Mouse (Mus musculus) gastrocnemius, postnatal 4 days (tissue): ENCODE measurements around the gene Ksr1. TPM values are rescaled to one million over a fixed set of nuclear protein-coding genes. Genes with fewer than 3 reads are reported as not detected.
A peak's percentile ranks its signal among the peaks of the same experiment; 100 is the strongest.

Experiments used
- DNase-seq, 2 experiments: peaks; one replicate each; pipeline ENCODE4 v3.0.0; 2021 to 2022; ENCODE audit warnings: low spot score in 2 of 2, mixed read lengths in 2 of 2
- total RNA-seq, 2 experiments: library from RNA; stranded (reverse); gene quantifications; 2 replicates each; pipeline ENCODE4 v1.2.3; 2021

Ksr1 gene
- total RNA-seq, 2 experiments from 2014 or later: 120 to 144 TPM

DNA sequence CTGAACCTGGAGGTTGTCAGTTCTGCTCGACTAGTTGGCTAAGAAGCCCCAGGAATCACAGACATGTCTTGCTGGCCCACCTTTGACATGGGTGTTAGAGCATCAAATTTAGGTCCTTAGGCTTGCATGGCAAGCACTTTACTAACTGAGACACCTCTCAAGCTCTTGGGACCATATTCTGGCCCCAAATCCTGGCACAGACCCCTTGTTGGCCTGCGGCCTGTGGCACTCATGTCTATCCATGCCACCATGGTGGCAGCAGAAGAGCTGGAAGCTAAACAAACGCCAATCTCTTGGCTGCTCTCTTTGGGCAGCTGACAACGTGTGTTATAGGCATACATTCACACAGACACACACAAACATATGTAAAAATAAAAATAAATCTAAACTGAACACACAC is 2.6 kb upstream of the Ksr1 start:
- DNase-seq: no peak

DNA sequence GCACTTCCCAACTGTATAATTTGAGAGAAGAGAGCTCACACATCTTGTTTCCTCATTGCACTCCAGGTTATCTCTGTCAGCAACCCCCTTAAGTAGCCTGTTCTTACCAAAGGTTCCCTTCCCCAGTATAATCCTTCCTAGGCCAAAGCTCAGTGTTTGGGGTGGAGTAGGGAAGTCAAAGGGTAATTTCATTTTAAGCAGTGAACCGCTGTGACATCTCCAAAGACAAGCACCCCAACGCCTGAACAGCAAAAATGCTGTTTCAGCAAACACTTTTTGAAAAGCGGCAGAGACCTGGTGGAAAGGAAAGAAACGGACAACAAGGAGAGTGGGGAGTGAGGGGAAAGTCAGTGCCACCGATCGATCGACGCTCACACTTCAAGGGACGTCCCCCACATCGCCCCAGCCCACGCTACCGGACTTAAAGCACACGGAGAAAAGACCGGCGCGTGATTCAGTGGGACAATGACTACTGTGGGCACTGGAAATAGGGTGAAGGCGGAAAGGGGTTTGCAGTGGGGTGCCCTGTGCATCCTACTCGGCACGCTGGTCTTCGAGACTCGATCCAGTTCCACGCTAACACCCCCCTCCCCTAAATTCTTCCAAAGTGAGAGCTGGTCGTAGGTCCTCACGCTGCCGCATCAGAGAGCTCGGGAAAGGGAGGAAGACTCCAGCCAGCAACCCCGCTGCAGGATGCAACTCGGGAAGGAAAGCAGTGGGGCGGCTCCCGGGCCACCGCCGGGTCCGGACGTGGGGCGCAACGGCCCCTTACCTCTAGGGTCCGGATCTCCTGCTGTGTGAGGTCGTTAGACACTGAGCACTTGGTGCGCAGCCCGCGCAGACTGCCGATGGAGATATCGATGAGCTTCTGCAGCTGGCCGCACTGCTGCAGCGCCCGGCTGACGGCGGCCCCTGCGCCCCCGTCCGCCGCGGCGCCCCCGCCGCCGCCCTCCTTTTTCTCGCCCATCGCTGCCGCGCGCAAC is 633 bp downstream of the Ksr1 start:
- DNase-seq: peak; percentile 24 to 52

DNA sequence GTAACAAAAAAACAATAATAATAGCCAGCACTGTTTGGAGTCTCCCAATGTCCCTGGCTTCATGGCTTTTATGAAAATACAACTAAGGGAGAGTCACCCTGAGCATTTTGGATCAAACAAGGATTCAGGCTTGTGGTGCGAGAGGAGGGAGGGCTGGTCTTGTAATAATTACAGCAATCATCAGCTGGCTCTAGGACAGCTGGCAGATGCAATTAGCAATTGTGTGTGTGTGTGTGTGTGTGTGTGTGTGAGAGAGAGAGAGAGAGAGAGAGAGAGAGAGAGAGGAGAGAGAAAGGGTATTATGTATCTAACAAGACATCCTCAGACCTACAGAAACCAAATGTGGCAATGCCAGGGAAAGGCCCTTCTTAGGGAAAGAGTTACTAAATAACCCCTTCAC is 1.5 kb downstream of the Ksr1 start:
- no peak for DNase-seq

DNA sequence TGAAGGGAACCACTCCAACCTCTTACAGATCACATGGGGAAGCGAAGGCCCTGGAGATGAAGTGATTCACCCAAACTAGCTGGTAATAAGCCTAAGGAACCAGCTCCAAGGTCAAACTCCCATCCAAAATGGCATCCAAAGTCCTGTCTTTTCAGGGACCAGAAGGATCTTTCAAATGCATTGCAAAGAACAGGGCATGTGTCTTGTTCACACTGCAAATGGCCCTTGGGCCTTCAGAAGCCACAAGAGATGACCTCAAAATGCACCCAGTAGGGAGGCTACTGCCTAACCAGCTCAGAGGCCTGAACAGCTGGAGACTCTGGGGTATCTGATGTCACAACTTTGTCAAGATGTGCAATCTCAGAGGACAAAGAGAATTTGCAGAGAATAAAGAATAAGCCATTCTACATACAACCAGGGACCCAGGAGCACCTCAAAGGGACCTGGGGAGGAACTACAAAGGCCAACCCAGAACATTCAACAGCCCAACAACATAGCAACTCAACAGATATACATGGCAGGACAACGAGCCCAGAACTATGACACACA is 2.1 kb downstream of the Ksr1 start:
- DNase-seq: no peak

GRCm38 (mm10) chr11:79143322-79143721 is 2.9 kb downstream of the Ksr1 start:
- no peak for DNase-seq

GRCm38 (mm10) chr11:79142381-79142780 is 3.8 kb downstream of the Ksr1 start:
- DNase-seq: no peak

GRCm38 (mm10) chr11:79141235-79142109 is 4.7 kb downstream of the Ksr1 start:
- DNase-seq: no peak

DNA sequence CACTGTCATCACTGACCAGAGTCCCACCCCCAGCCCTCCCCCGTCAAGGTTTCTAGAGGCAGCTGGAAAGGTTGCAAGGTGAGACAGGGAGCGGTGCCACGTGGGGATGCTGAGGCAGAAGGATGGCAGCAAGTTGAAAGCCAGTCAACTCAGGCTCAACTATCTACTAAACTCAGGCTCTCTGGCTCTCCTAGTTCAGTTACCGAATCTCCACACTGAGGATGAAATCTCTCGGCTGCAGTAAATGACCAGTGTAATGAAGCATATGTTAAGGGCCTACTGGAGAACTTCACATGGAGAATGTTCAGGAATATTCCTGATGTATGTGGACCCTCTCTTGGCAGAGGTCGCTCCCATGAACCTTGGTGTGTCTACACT is 5.7 kb downstream of the Ksr1 start:
- no peak for DNase-seq

GRCm38 (mm10) chr11:79139878-79140510 is 6.2 kb downstream of the Ksr1 start:
- DNase-seq: no peak

DNA sequence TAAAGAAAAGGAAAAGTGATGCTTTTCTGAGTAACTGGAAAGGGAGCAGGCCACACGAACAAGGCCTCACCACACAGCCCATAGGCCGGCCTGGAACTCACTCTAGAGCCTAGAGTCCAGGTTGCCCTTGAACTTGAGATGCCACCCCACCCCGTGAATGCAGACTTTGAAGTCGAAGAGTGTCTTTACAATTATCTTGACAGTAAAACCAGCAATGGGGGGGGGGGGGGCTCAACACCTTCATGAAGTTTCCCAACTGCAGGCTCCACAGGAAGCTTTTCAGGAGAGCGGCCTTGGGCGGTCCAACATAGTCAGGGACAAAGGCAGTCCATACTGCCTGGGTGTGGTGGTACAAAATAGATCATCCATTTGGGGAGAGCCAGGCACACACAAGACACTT is 7.6 kb downstream of the Ksr1 start:
- no peak for DNase-seq

DNA sequence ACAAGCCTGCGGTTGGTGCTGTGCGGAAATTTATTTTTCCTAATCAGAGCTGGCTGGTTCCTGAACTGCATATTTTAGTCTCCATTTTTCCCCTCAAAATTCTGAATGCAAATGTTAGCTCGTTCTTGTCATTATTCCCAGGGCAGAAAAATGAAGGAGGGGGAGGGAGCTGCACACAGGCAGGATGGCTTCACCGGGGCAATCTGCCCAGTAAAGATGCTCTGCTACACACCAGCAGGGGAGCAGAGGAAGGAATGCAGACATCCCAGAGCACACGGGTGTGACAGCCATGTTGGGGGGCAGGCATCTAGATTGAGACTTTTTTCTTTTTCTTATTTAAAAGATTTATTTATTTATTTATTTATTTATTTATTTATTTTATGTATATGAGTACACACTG is 9.0 kb downstream of the Ksr1 start:
- DNase-seq: no peak

DNA sequence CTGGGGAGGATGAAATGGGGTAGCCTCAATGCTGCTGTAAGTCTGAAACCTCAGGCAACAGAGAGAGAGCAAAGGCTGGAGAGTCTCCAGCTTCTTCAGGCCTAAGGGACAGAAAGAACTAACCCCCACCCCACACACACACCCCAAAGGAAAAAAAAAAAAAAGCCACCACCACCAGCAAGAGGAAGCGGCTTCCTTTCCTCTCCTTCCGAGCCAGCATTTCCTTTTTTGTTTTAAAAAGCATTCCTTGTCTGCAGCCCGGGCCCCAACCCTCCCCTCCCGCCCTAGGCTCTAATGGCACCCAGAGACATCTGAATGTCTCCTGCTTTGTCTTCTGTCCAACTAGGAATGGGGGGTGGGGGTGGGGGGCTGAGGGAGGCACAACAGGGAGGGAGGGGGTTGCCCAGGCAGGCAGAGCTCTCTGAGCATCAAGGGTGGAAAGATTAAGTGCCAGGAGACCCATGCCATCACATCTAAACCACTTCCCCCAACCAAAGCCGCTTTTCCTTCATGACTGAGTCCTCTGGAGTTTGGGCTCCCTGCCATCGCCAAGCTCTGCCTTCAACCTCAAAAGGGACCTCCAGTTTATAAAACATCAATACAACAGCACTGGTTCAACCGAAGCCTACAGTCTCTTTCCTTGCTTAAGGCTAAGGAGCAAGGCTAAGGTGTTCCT is 10.4 kb downstream of the Ksr1 start:
- no peak for DNase-seq

- no peak for DNase-seq
Measured at GRCm38 (mm10) chr11:79135105-79135503, 11.1 kb downstream of the Ksr1 start.

DNA sequence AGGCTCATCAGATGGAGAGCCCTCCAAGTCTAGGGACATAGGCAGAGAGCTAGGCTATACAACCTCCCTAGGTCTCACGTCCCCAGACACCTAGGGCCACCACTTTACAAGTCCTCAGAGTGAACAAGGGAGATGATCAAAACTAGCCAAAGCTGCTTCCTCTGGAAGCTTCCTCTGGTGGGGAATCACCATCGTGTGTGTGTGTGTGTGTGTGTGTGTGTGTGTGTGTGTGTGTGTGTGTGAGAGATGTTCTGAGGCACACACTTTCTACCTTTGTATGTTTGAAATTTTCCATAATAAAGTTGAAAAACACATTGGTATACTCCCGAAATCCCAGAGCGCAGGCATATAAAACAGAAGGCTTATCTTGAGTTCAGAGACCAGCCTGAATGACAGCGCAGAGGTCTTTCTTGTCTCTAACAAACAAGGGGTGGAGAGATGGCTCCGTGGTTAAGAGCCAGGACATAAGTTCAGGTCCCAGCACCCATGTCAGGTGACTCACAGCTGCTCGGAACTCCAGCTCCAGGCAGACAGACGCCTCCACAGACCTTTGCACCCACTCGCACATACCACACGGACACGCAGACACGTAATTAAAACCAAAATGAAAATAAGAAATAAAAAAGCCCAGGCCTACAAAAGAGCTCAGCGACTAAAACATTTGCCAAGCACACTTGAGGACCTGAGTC is 11.6 kb downstream of the Ksr1 start:
- no peak for DNase-seq

DNA sequence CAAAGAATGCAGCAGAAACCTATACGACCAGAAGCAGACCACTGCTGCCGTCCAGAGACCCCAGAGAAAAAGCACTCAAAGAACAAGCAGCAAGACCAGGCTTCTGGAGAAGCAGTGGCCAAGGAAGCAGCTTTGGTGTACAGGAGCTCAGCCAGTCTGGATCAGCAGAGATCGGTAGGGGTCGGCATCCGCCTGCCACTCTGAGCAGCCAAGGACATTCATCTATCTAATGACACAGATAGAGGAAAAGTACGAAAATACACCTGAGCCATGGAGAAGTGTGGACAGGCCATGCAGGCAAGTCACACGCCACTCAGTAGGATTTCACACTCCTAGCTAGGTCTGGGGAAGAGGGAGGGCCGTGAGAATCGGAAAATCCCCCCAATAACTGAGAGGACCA is 12.2 kb downstream of the Ksr1 start:
- DNase-seq: no peak

DNA sequence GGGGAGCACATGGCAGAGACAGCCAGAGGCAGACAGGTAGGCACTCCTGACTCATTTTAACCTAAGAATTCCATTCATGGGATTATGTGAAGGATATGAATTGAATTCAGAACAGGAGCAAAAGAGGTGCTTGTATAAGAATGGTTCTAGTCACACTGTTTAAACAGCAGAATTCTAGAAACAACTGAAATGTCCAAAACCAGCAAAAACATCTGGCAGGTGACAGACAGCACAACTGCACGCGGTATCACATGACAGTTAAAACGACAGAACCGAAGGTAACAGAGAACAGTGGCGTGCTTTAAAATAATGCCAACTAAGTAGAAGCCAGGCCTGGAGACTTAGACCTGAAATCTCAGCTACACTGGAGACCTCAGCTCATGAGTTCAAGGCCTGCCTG is 13.2 kb downstream of the Ksr1 start:
- DNase-seq: no peak

- no peak for DNase-seq
Measured at GRCm38 (mm10) chr11:79131949-79132411, 14.2 kb downstream of the Ksr1 start.

DNA sequence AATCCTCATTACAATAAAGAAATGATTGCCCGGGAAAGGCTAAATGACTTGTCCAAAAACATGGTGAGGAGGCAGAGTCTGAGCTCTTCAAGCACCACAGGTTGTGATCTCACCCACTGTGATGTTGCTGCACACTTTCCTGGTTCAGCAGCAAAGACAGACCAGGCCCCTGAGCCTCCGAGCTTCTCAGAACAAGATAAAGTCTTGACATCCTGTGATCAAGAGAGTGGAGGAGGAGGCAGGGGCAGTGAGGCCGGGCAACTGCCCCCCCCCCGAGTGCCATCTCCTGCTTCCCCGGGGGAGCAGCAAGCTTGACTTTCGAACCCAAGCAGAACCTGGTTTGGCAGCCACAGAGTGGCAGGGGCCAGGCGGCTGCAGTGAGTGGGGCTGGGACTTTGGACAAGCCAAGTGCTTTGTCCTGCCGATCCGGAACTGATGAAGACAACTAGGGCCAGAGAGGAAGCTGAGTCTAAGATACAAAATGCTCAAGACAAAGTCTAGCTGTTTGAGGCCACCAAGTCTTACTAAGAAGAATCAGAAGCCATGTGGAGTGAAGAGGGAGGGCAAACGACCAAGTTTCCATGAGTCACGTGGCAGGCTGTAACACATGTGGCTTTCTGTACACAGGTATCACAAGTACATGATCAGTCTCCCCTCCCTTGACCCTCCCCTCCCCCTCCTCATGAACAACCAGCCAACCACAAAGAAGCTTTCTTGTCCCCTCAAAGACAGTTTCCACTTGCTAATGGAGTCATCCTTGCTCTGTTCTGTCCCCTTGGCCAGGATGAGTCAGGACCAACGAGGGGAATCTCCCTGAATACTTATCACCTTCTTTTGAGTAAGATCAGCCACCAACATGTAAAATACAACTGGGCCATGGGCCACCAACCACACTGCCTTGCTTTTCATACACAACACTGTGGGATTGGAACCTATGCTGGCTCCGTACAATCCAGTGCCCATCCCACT is 16.5 kb downstream of the Ksr1 start:
- no peak for DNase-seq

DNA sequence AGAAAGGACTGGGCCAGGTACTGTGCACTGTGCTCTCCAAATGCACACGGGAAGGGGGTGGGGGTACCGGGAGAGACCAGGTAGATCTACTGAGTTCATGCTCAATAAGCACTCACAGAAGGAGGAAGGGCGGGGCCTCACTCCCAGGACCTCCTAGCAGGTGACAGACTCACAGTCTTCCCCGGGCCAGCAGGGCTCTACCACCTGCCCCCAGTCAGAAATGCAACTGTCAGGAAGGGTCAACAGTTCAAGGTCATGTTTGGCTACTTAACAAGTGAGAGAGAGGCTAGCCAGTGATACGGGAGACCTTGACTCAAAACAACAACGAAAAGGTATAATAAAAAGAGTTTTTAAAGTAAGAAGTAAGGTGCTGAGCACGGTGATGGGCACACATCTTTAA is 18.0 kb downstream of the Ksr1 start:
- no peak for DNase-seq
